Mouse (Mus musculus) C2C12 (cell line): ENCODE measurements around the gene Oxsr1. TPM values are rescaled to one million over a fixed set of nuclear protein-coding genes. Genes with fewer than 3 reads are reported as not detected.

Source experiments
- H3K27me3 ChIP-seq: one replicate; pipeline ENCODE4 v1.6.1; 2011; ENCODE audit not compliant: control insufficient read depth, insufficient read depth, insufficient read length
- H3K36me3 ChIP-seq: one replicate; pipeline ENCODE4 v1.6.1; 2011; ENCODE audit not compliant: control insufficient read depth, insufficient read depth
- H3K4me3 ChIP-seq: one replicate; pipeline ENCODE4 v1.5.1; 2011; ENCODE audit warnings: mild to moderate bottlenecking, control low read depth; ENCODE audit not compliant: poor library complexity, insufficient read depth, severe bottlenecking
- H3K79me2 ChIP-seq: one replicate; pipeline ENCODE4 v1.6.1; 2011; ENCODE audit not compliant: control insufficient read depth, insufficient read depth
- H3K79me3 ChIP-seq: one replicate; pipeline ENCODE4 v1.6.1; 2011; ENCODE audit warnings: low read depth, control low read depth
- H3ac ChIP-seq: one replicate; pipeline ENCODE3; 2011; ENCODE audit warnings: low read depth; ENCODE audit not compliant: control insufficient read depth, insufficient read length
- CEBPB ChIP-seq: IDR thresholded peaks from one replicate; pipeline ENCODE4 v1.6.1; 2011; ENCODE audit warnings: low read depth, mild to moderate bottlenecking, control low read depth, moderate library complexity
- CTCF ChIP-seq: IDR thresholded peaks from one replicate; pipeline ENCODE4 v1.5.1; 2011; ENCODE audit not compliant: control insufficient read depth, insufficient read depth, insufficient read length
- FOSL1 ChIP-seq: IDR thresholded peaks from one replicate; pipeline ENCODE4 v1.8.0; 2011; ENCODE audit warnings: mild to moderate bottlenecking, low read length; ENCODE audit not compliant: poor library complexity, insufficient read depth, severe bottlenecking
- MAX ChIP-seq: IDR thresholded peaks from one replicate; pipeline ENCODE4 v1.6.1; 2011; ENCODE audit warnings: mild to moderate bottlenecking, control low read depth
- MYOD1 ChIP-seq: IDR thresholded peaks from one replicate; pipeline ENCODE4 v1.6.1; 2011; ENCODE audit warnings: low read depth; ENCODE audit not compliant: control insufficient read depth, insufficient read length
- MYOG ChIP-seq: IDR thresholded peaks from one replicate; pipeline ENCODE4 v1.6.1; 2011; ENCODE audit not compliant: control insufficient read depth, insufficient read length; ENCODE audit errors: extremely low read depth
- USF1 ChIP-seq: IDR thresholded peaks from one replicate; pipeline ENCODE4 v1.6.1; 2011; ENCODE audit warnings: low read depth, mild to moderate bottlenecking, control low read depth, moderate library complexity
- polyA plus RNA-seq: library from polyadenylated mRNA; unstranded; fragments of >200 nt; fragmentation: generic; extraction: Trizol; gene quantifications from one replicate; pipeline ENCODE4 v1.2.1, GENCODE M21; 2012; ENCODE audit warnings: missing spikeins

Oxsr1 gene
- polyA plus RNA-seq, 1 experiment, result 13.0 TPM

DNA sequence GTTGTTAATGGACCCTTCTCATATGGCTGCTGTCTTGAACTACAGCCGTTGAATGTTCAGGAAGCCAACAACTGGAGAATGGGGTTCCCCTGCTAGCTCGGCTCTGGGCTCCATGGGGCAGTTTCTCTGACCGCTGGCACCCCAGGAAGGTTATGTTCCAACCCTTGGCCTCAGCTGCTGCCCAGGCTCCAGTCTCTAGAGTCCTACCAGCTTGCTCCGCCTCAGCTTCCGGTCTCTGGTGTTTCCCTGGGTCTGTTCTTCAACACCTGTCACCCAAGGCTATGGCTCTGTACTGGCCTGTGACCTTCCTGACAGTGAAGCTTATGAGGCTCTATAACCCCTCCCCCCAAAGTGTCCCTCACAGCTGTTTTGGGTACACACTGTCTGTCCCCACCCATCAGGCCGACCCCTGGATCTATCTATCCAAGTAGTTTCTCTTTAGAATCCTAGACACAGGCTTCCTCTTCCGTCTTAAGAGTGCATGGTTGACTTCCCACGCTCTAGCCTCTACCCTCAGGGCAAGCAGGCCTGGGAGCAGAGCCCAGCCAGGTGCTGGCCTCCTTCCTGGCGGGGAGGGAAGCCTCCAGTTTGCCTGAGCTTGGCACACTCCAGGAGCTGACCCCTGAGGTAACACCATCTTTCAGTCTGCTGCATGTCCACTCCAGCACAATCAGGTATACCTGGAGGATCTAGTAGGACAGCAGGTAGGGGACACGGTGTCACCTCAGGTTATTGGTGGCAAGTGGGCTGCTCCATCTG, 28.9 kb upstream of the Oxsr1 start:
- H3K36me3 ChIP-seq, result no peaks in the 10 kb centered on the region
- H3K27me3 ChIP-seq, result no peaks in the 10 kb centered on the region
- no peak for TF ChIP-seq CEBPB
- TF ChIP-seq USF1, result no peak
- no peak for TF ChIP-seq MAX
- TF ChIP-seq MYOG, result no peak
- no peaks in the 10 kb centered on the region for H3K79me3 ChIP-seq
- no peak overlapping the region for H3ac ChIP-seq
- H3K4me3 ChIP-seq, result no peak overlapping the region
- no peaks in the 10 kb centered on the region for H3K79me2 ChIP-seq

DNA sequence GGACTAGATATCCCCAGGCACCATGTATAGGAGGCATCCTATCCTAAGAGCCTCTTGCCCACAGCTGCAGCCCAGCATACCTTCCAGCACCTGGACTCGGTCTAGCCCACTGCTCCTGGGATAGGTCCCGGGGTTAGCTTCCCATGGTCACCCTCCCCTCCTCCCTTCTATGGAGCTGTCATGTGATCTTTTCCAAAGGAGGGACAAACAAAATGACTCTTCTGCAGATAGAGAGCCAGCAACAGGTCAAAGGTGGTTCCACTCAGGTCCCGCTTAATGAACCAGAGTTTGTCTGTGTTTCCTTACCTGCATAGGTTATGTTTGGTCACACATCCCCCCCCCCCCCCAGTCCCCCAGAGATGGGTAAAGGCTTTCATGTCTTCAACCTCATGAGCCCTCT, 28.3 kb upstream of the Oxsr1 start:
- Histone ChIP-seq H3ac (no peak overlapping the region), H3K36me3 (no peaks in the 10 kb centered on the region), H3K79me2 (no peaks in the 10 kb centered on the region), H3K4me3 (no peak overlapping the region), H3K79me3 (no peaks in the 10 kb centered on the region), H3K27me3 (no peaks in the 10 kb centered on the region)
- TF ChIP-seq MAX, result no peak
- no peak for TF ChIP-seq FOSL1
- TF ChIP-seq CEBPB, result no peak
- no peak for TF ChIP-seq MYOD1
- TF ChIP-seq CTCF, result no peak
- TF ChIP-seq MYOG, result no peak
- TF ChIP-seq USF1, result no peak

DNA sequence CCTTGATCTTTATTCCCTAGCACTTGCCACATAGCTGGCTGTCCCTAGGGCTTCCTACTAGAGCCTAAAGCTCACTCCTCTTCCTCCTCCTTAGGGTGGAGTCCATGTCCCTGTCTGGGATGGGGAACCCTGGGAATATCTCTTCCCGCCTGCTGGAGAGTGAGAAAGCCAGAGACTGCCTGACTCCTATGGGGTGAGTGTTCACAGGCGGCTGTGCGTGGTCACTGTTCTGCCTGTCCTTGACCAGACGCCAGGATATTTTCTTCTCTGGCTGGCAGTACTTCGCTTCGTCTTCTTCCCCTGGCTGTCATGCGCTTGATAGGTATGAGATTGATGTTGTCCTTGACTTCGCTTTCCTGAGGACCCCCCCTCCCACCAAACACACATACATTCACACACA, 24.1 kb upstream of the Oxsr1 start:
- H3K79me3 ChIP-seq, result no peaks in the 10 kb centered on the region
- TF ChIP-seq USF1 (no peak), CTCF (no peak), CEBPB (no peak), MAX (no peak), MYOD1 (no peak), MYOG (no peak), FOSL1 (no peak)
- peaks cover 9% of the 10 kb centered on the region for H3K36me3 ChIP-seq
- no peak overlapping the region for H3K4me3 ChIP-seq
- H3ac ChIP-seq, result no peak overlapping the region
- no peaks in the 10 kb centered on the region for H3K79me2 ChIP-seq
- no peaks in the 10 kb centered on the region for H3K27me3 ChIP-seq

DNA sequence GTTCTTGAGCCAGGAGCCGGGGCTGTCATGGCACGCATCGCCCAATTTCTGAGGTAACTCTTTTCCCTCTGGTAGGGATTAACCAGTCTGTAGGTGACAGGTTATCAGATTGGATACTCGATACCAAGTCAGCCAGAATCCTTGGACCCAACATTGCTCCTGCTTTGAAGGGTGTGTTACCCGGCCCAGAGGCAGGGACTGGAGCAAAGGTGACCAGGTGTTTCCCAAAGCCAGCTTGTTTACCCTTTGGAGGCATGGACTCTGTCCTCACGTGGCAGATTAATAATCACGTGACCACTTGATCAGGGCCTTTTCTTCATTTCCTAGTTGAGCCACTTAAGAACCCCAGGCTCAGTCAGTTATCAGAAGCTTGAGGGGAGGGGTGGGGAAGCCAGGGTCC, 20.5 kb upstream of the Oxsr1 start:
- Histone ChIP-seq H3K36me3 (peaks cover 9% of the 10 kb centered on the region), H3K4me3 (no peak overlapping the region)

DNA sequence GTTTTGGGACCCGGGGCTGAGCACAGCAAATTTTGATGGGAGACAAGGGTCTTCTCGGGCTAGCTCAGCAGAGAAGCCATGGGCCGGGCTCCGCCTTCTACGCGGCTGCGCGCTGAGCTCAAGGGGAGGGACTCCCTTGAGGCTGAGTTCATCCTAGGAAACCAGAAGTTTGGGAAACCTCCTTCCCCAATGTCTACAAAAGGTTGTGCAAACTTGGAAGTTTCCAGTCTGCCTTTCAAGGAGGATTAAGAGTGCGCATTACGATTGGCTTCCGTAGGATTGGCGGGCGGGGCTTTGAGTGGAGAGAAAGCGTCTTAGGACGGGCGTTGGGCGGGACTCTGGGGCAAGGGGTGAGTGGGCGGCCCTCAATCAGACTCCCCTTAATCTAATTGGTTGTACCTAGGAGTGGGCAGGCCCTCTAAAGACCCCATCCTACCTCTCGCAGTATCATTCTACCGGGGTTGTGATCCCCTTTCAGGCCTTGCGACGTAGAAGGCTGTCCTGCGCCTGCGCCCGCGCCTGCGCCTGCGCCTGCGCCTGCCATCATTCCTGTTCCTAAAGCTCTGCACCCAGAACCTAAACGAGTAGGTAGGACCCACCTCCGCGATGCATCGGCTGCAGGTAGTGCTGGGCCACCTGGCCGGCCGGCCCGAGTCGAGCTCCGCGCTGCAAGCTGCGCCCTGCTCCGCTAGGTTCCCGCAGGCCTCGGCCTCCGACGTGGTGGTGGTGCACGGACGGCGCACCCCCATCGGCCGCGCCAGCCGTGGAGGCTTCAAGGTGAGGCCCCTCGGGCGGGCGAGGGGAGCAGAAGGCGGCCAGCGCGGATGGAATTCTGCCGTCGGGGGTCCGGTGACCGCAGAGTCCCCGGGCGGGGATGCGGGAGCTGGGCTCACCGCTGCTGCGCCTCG, 18.9 kb upstream of the Oxsr1 start, which contains the start of gene Myd88:
TSS of gene Myd88 (minus strand) at position 503 of the 908 bp plus-strand sequence.
- peak within 1 kb of the TSS; percentile 45 for H3K4me3 ChIP-seq
- H3K27me3 ChIP-seq, result no peaks in the 10 kb centered on the region
- peak within 1 kb of the TSS; percentile 73 for H3ac ChIP-seq
- TF ChIP-seq CEBPB, result peak; percentile 91
- TF ChIP-seq CTCF, result no peak
- H3K79me2 ChIP-seq, result peaks cover 7% of the 10 kb centered on the region
- H3K36me3 ChIP-seq, result peaks cover 9% of the 10 kb centered on the region
- H3K79me3 ChIP-seq, result peaks cover 5% of the 10 kb centered on the region

More for the DNA sequence above, 20.5 kb upstream of the Oxsr1 start:
- no peak for TF ChIP-seq MYOD1
- TF ChIP-seq CEBPB, result no peak
- TF ChIP-seq USF1, result no peak
- no peak for TF ChIP-seq FOSL1
- no peak for TF ChIP-seq CTCF
- TF ChIP-seq MYOG, result no peak
- TF ChIP-seq MAX, result no peak
- Histone ChIP-seq H3K79me2 (peaks cover 7% of the 10 kb centered on the region), H3ac (no peak overlapping the region), H3K79me3 (peaks cover 5% of the 10 kb centered on the region), H3K27me3 (no peaks in the 10 kb centered on the region)

DNA sequence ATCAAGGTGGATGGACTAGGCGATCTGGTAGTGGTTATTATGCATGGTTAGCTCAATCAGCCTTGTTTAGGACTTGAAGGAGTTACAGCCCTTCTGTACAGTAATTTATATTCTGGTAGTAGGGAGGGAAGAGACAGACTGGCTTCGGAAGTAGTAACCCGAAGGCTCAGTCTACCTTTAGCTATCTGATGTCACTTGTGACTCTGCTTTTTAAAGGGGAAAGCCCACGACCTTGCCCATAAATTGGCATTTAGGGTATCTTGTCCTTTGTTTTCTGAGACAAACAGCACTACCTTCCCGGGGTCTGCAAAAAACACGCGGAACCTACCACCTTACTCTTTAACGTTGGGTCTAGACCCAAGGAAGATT, 18.0 kb upstream of the Oxsr1 start:
- peak overlapping the region; percentile 59 for H3ac ChIP-seq
- TF ChIP-seq FOSL1 (no peak), CTCF (no peak), USF1 (no peak), MAX (no peak), MYOG (no peak), MYOD1 (no peak), CEBPB (no peak)
- peaks cover 7% of the 10 kb centered on the region for H3K79me2 ChIP-seq
- no peaks in the 10 kb centered on the region for H3K27me3 ChIP-seq
- peak overlapping the region; percentile 48 for H3K4me3 ChIP-seq
- peaks cover 9% of the 10 kb centered on the region for H3K36me3 ChIP-seq
- H3K79me3 ChIP-seq, result peaks cover 5% of the 10 kb centered on the region
